Mouse (Mus musculus) midbrain, embryonic 10.5 days (tissue): Measurements from ENCODE around the gene Fam53b. TPM values are rescaled to one million over a fixed set of nuclear protein-coding genes. Genes with fewer than 3 reads are reported as not detected.
"Not testable (repeated sequence)": the region's sequence is repeated elsewhere in the genome, so short reads cannot be mapped to it uniquely, and the experiment has no call there.

Experiments
- DNase-seq: peaks from one replicate; pipeline ENCODE4 v3.0.0-alpha.2; 2017; ENCODE audit warnings: low spot score
- H3K27ac ChIP-seq: fragments of 300-500 bp; sonication (generic); replicated peaks from 2 replicates; pipeline ENCODE4 v1.5.1; 2016; ENCODE audit warnings: mild to moderate bottlenecking
- H3K27me3 ChIP-seq: fragments of 300-500 bp; sonication (generic); 2 replicates; pipeline ENCODE4 v1.6.1; 2016; ENCODE audit warnings: low read depth, mild to moderate bottlenecking; ENCODE audit not compliant: poor library complexity, severe bottlenecking
- H3K36me3 ChIP-seq: fragments of 300-500 bp; sonication (generic); 2 replicates; pipeline ENCODE4 v1.6.1; 2016; ENCODE audit warnings: mild to moderate bottlenecking, moderate library complexity
- H3K4me1 ChIP-seq: fragments of 300-500 bp; sonication (generic); 2 replicates; pipeline ENCODE4 v1.6.1; 2016
- H3K4me3 ChIP-seq: fragments of 300-500 bp; sonication (generic); 2 replicates; pipeline ENCODE4 v1.5.1; 2016; ENCODE audit warnings: mild to moderate bottlenecking, moderate library complexity
- H3K9me3 ChIP-seq: fragments of 300-500 bp; sonication (generic); replicated peaks from 2 replicates; pipeline ENCODE4 v1.6.1; 2016; ENCODE audit warnings: mild to moderate bottlenecking
- WGBS: fragments of 180-500 bp; shearing (Covaris S2); methylation state at CpG from one replicate; pipeline ENCODE4 v1.1.7; 2016; 5-methylcytosine and 5-hydroxymethylcytosine counted together
- polyA plus RNA-seq: library from polyadenylated mRNA; unstranded; fragments of >200 nt; fragmentation: Nextera tagmentation; extraction: Ambion mirVana; gene quantifications from 2 replicates; pipeline ENCODE4 v1.2.1, GENCODE M21; 2016

Fam53b gene
- polyA plus RNA-seq, 1 experiment from 2014 or later, result 23.1 TPM

GRCm38 (mm10) chr7:132665664-132666382 is 147.9 kb downstream of the Fam53b start:
- Histone ChIP-seq H3K27me3 (0 out of 2 replicates have a peak, but pooled peaks cover 4% of the 10 kb centered on the region), H3K4me3 (no peak overlapping the region), H3K9me3 (no peaks in the 10 kb centered on the region), H3K4me1 (peaks cover 27% of the 10 kb centered on the region), H3K36me3 (no peaks in the 10 kb centered on the region), H3K27ac (0 out of 2 replicates have a peak overlapping the region, but pooled peaks have one; percentile 3)
- 35% methylated on average over 8 of the region's 8 CpGs for WGBS
- DNase-seq, result no peak

GRCm38 (mm10) chr7:132664815-132665214 is 148.9 kb downstream of the Fam53b start:
- H3K36me3 ChIP-seq, result no peaks in the 10 kb centered on the region
- H3K4me3 ChIP-seq, result no peak overlapping the region
- WGBS, result 85% methylated on average over 6 of the region's 6 CpGs
- H3K9me3 ChIP-seq, result no peaks in the 10 kb centered on the region
- peaks cover 31% of the 10 kb centered on the region for H3K4me1 ChIP-seq
- DNase-seq, result no peak
- H3K27ac ChIP-seq, result 0 out of 2 replicates have a peak overlapping the region, but pooled peaks have one; percentile 15
- H3K27me3 ChIP-seq, result peaks cover 7% of the 10 kb centered on the region; the same call in 1 of the 2 replicates

GRCm38 (mm10) chr7:132662831-132663230 is 150.9 kb downstream of the Fam53b start:
- H3K9me3 ChIP-seq, H3K27ac ChIP-seq, H3K4me3 ChIP-seq, DNase-seq, H3K36me3 ChIP-seq: not testable (repeated sequence)
- peaks cover 20% of the 10 kb centered on the region; the same call in 1 of the 2 replicates for H3K27me3 ChIP-seq
- H3K4me1 ChIP-seq, result peaks cover 49% of the 10 kb centered on the region
- 82% methylated on average over 6 of the region's 6 CpGs for WGBS

Other genes starting within 250 kb of the Fam53b start
- 144 and 145 TPM in 2 replicates for gene Oat, start 237.5 kb downstream of the Fam53b start, polyA plus RNA-seq
- gene Nkx1-2, start 214.2 kb downstream of the Fam53b start, polyA plus RNA-seq, result 0.80 and 1.6 TPM in 2 replicates
- gene Lhpp, start 203.2 kb downstream of the Fam53b start, polyA plus RNA-seq, result 20.5 and 20.7 TPM in 2 replicates
- gene Eef1akmt2, start 38.8 kb upstream of the Fam53b start, polyA plus RNA-seq, result 80.7 and 82.0 TPM in 2 replicates
- 36.2 and 36.6 TPM in 2 replicates for gene Abraxas2, start 45.3 kb upstream of the Fam53b start, polyA plus RNA-seq
- gene Zranb1, start 117.3 kb upstream of the Fam53b start, polyA plus RNA-seq, result 8.1 and 9.7 TPM in 2 replicates